Mouse (Mus musculus) central nervous system, embryonic 18 days (tissue): ENCODE measurements around the gene C1qtnf1. TPM values are rescaled to one million over a fixed set of nuclear protein-coding genes. Genes with fewer than 3 reads are reported as not detected.

ENCODE experiments used
- polyA plus RNA-seq: library from polyadenylated mRNA; depleted of rRNA; stranded (reverse); fragments of >200 nt; gene quantifications from 2 replicates; pipeline ENCODE4 v1.2.3, GENCODE M21; 2012; rRNA removed

The C1qtnf1 gene
- 4.8 and 5.2 TPM in 2 replicates for polyA plus RNA-seq

GRCm38 (mm10) chr11:118427986-118428385 lies at the start of gene C1qtnf1:
TSS of gene C1qtnf1 (plus strand) at chr11:118428203.

DNA sequence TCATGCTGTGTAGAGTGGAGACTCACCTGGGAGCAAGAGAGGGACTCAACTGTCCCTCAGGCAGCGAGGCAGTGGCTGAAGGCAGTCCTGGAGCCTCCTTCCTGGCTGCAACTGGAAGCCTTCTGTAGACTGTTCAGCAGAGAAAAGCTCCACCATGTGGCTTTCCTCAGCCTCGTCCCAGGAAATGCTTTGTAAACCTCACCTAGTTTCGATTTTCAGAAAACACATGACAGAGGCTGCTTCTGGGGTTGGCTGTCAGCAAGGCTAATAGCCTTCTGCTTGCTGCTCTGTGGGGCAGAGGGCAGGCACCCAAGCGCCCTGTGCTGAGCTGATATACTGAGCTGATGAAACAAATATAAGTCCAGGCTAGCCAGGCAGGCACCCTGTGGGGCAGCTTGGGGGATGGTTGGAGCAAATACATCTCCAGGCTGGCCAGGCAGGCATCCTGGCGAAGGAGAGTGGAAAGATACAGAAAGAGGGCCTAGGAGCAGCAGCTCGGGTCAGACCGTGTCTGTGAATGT lies 26.2 kb upstream of the C1qtnf1 start, which contains the start of gene Lgals3bp:
Lgals3bp (minus strand) TSS at position 333 of the 521 bp plus-strand sequence.

DNA sequence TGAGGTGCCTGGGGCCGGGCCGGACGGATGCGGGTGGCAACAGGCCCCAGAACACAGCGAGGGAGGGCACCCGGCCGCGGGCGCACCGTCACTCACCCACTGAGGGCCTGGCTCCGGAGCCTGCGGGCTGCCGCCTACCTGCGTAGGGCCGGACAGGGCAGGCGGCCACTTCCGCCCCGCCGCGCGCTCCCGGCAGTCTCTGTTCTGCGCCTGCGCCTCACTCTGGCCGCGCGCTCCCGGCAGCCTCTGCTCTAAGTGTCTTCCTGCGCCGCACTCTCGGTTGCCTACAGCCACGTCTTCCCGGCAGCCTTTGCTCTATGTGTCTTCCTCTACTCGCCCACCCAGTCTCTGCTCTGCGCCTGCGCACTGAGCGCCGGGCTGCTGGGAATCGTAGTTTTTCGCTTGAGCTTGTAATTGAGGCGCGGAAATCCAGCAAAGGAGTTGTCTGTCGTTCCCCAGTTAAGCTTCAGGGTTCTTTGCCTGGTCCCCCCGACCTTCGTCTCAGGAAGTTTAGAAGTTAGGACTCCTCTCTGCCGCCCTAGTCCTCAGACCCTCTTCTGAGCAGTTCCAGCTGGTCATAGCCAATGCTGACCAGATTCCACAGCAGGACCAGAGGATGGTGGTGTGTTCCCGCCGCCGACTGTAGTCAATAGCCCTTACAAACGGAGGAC lies 9.0 kb upstream of the C1qtnf1 start, which contains the start of gene Cant1:
Cant1 (minus strand) TSS at position 253 of the 671 bp plus-strand sequence.

GRCm38 (mm10) chr11:118476396-118477373 lies 48.7 kb downstream of the C1qtnf1 start, which contains the start of gene Engase:
TSS of gene Engase (plus strand) at chr11:118476829.

Other genes with a start within 250 kb of the C1qtnf1 start
- 46.6 and 49.7 TPM in 2 replicates for gene Cyth1, start 179.6 kb upstream of the C1qtnf1 start, polyA plus RNA-seq
- gene Usp36, start 138.0 kb upstream of the C1qtnf1 start, polyA plus RNA-seq = 18.2 and 19.0 TPM in 2 replicates
- gene Cep295nl, start 85.7 kb upstream of the C1qtnf1 start, polyA plus RNA-seq = 0.25 and 0.36 TPM in 2 replicates
- 171 and 175 TPM in 2 replicates for gene Timp2, start 72.5 kb upstream of the C1qtnf1 start, polyA plus RNA-seq
- gene Lgals3bp, start 26.1 kb upstream of the C1qtnf1 start, polyA plus RNA-seq = 11.2 and 14.2 TPM in 2 replicates
- 32.9 and 35.9 TPM in 2 replicates for gene Cant1, start 9.1 kb upstream of the C1qtnf1 start, polyA plus RNA-seq
- gene Engase, start 48.6 kb downstream of the C1qtnf1 start, polyA plus RNA-seq = 6.2 and 6.8 TPM in 2 replicates